Mouse (Mus musculus) bone marrow, adult 2 months (tissue): ENCODE measurements around the gene Olfr721-ps1.

Experiments
- CTCF ChIP-seq: fragments of 200-500 bp; IDR thresholded peaks from 2 replicates; pipeline ENCODE4 v1.5.1; 2011; ENCODE audit warnings: low read length, control low read depth; ENCODE audit not compliant: control insufficient read depth, insufficient read depth
- POLR2A ChIP-seq: fragments of 200-500 bp; IDR thresholded peaks from 2 replicates; pipeline ENCODE4 v1.6.1; 2011; ENCODE audit warnings: low read depth, mild to moderate bottlenecking, control low read depth, low read length, borderline replicate concordance; ENCODE audit not compliant: control insufficient read depth

DNA sequence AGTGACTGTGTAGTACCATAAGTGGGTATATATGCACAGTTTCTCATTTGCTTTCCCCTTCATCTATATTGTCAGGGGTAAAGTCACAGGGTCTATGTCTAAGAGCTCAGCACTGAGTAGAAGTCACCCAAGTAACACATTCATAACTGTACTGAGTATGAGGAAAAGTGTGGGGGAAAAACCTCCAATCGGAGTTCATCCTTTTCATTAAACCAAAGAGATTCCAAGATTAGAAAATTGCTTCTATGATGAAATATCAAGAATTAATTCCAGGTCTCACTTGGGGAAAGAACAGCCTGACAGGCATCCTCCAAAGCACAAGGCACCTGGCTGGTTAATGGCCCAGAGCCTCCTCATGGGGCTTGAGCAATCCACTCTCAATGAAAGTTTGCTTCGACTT, at the start of gene Olfr721-ps1:
- TF ChIP-seq CTCF (no peak), POLR2A (no peak)
